Mouse (Mus musculus): ENCODE data around the gene Acbd4.

DNA sequence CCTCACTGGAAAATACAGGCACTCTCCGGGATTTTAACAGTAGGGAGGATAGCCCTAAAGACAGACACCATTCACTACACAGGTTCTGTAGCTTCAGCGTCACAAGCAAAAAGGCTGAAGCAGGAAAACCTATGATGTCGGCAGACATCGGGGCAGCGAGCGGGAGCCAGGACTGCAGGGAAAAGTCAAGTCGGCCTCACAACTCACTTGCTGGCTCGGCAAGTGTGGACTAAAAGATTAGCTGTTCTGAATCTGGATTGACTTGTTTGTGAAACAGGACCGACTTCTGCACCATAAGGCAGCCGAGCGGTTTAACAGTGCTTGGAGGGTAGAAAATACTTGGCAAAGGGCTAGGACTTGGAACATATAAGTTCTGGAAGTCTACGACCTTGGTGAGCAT, 11.5 kb downstream of the Acbd4 start:
- TF ChIP-seq CTCF (IDR thresholded peaks at IDR 0.05; ENCODE audit: low read depth) (no peak), EP300 (IDR thresholded peaks at IDR 0.05; ENCODE audit: low read depth) (no peak)

All from heart, postnatal 0 days (tissue).